Mouse (Mus musculus): ENCODE results near the gene Uvrag. TPM values are rescaled to one million over a fixed set of nuclear protein-coding genes. Genes with fewer than 3 reads are reported as not detected.

Gene Uvrag
- total and polyA plus RNA-seq, 3 experiments, result 15.0 to 19.5 TPM; not detected in 1

GRCm38 (mm10) chr7:99153686-99154202, 12.8 kb upstream of the Uvrag start:
- Histone ChIP-seq H3K27ac (ENCODE audit: control insufficient read depth, low read depth, low read length) (no peak overlapping the region), H3K4me3 (ENCODE audit: control insufficient read depth in 1 of 2, insufficient read depth in 1 of 2, low read depth in 2 of 2, low read length in 2 of 2) (no peak overlapping the region), H3K9me3 (replicated peaks; ENCODE audit: insufficient read depth, low read length) (no peaks in the 10 kb centered on the region), H3K4me1 (ENCODE audit: control insufficient read depth in 1 of 2, insufficient read depth in 2 of 2, low read length in 2 of 2) (peaks cover 1 to 8% of the 10 kb centered on the region in 2 experiments; a peak in 2 of 4 replicates), H3K9ac (ENCODE audit: control insufficient read depth, low read depth, low read length, poor library complexity, severe bottlenecking) (no peak overlapping the region), H3K79me2 (ENCODE audit: control insufficient read depth, insufficient read depth, low read length, poor library complexity) (no peaks in the 10 kb centered on the region), H3K36me3 (ENCODE audit: control insufficient read depth in 1 of 2, insufficient read depth in 2 of 2, low read length in 2 of 2) (0 out of 4 replicates have a peak, but pooled peaks cover 0 to 2% of the 10 kb centered on the region in 2 experiments), H3K27me3 (ENCODE audit: control insufficient read depth in 1 of 2, insufficient read depth in 2 of 2, low read length in 2 of 2) (no peaks in the 10 kb centered on the region)
- TF ChIP-seq ETS1 (IDR thresholded peaks at IDR 0.05; ENCODE audit: low read depth, low read length), result no peak
- TF ChIP-seq ZMIZ1 (IDR thresholded peaks at IDR 0.05; ENCODE audit: low read depth, low read length), result no peak
- no peak for TF ChIP-seq CTCF (IDR thresholded peaks at IDR 0.05 in 2 of 3, conservative IDR thresholded peaks at IDR 0.05 in 1 of 3; ENCODE audit: control insufficient read depth in 1 of 3, insufficient read depth in 1 of 3, low read depth in 2 of 3, low read length in 3 of 3, poor library complexity in 1 of 3, severe bottlenecking in 1 of 3)
- DNase-seq (ENCODE audit: low read depth, low spot score), result no peak

DNA sequence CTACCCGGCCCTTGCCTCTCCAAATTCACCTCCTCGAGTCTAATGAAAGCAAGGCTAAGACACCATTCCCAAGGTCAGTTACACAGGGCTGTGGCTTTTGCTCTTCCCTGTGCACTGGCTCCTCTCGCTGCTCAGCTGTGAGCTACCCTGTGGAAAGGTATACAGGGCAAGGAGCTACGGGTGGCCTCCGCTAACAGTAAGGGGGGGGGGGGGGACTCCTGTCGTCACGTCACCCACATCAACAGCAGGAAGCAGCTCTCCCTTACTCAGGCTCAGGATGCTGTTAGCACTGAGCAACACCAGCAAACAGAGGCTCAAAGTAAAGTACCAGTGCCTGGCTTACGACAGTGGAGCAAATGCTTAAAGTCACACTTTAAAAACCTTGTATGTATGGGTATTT, 11.8 kb upstream of the Uvrag start:
- TF ChIP-seq USF1 (IDR thresholded peaks at IDR 0.05; ENCODE audit: low read depth, low read length) (no peak), E2F4 (IDR thresholded peaks at IDR 0.05; ENCODE audit: borderline replicate concordance, low read depth, low read length) (no peak)
- no peaks in the 10 kb centered on the region for H3K79me2 ChIP-seq (ENCODE audit: control insufficient read depth, insufficient read depth, low read length, poor library complexity)
- H3K27ac ChIP-seq (ENCODE audit: control insufficient read depth, low read depth, low read length), result no peak overlapping the region
- H3K27me3 ChIP-seq (ENCODE audit: control insufficient read depth in 1 of 2, insufficient read depth in 2 of 2, low read length in 2 of 2), result no peaks in the 10 kb centered on the region
- no peak for DNase-seq (ENCODE audit: low read depth, low spot score)
- no peak overlapping the region for H3K4me3 ChIP-seq (ENCODE audit: control insufficient read depth in 1 of 2, insufficient read depth in 1 of 2, low read depth in 2 of 2, low read length in 2 of 2)
- H3K36me3 ChIP-seq (ENCODE audit: control insufficient read depth in 1 of 2, insufficient read depth in 2 of 2, low read length in 2 of 2), result 0 out of 4 replicates have a peak, but pooled peaks cover 0 to 2% of the 10 kb centered on the region in 2 experiments
- no peak overlapping the region for H3K9ac ChIP-seq (ENCODE audit: control insufficient read depth, low read depth, low read length, poor library complexity, severe bottlenecking)
- peaks cover 1 to 8% of the 10 kb centered on the region in 2 experiments; a peak in 2 of 4 replicates for H3K4me1 ChIP-seq (ENCODE audit: control insufficient read depth in 1 of 2, insufficient read depth in 2 of 2, low read length in 2 of 2)
- H3K9me3 ChIP-seq (replicated peaks; ENCODE audit: insufficient read depth, low read length), result no peaks in the 10 kb centered on the region

- H3K9me3 ChIP-seq (replicated peaks; ENCODE audit: insufficient read depth, low read length), result no peaks in the 10 kb centered on the region
- H3K4me3 ChIP-seq (ENCODE audit: control insufficient read depth in 1 of 2, insufficient read depth in 1 of 2, low read depth in 2 of 2, low read length in 2 of 2), result no peak overlapping the region
- H3K4me1 ChIP-seq (ENCODE audit: control insufficient read depth in 1 of 2, insufficient read depth in 2 of 2, low read length in 2 of 2), result peaks cover 1 to 8% of the 10 kb centered on the region in 2 experiments; a peak in 2 of 4 replicates
- H3K9ac ChIP-seq (ENCODE audit: control insufficient read depth, low read depth, low read length, poor library complexity, severe bottlenecking), result no peak overlapping the region
- H3K27me3 ChIP-seq (ENCODE audit: control insufficient read depth in 1 of 2, insufficient read depth in 2 of 2, low read length in 2 of 2), result no peaks in the 10 kb centered on the region
- H3K79me2 ChIP-seq (ENCODE audit: control insufficient read depth, insufficient read depth, low read length, poor library complexity), result no peaks in the 10 kb centered on the region
- H3K27ac ChIP-seq (ENCODE audit: control insufficient read depth, low read depth, low read length), result no peak overlapping the region
- H3K36me3 ChIP-seq (ENCODE audit: control insufficient read depth in 1 of 2, insufficient read depth in 2 of 2, low read length in 2 of 2), result 0 out of 4 replicates have a peak, but pooled peaks cover 0 to 2% of the 10 kb centered on the region in 2 experiments
- DNase-seq (ENCODE audit: low read depth, low spot score), result peak; percentile 95
- TF ChIP-seq HCFC1 (IDR thresholded peaks at IDR 0.05; ENCODE audit: low read depth, low read length) (peak; percentile 61; the same call in 1 of the 2 replicates), GATA1 (IDR thresholded peaks at IDR 0.05; ENCODE audit: low read depth, low read length) (peak; percentile 20; the same call in 1 of the 2 replicates), JUND (IDR thresholded peaks at IDR 0.05; ENCODE audit: low read depth, low read length) (peak; percentile 72; the same call in 1 of the 2 replicates), TCF12 (IDR thresholded peaks at IDR 0.05; ENCODE audit: low read depth, low read length) (peak; percentile 45; the same call in 1 of the 2 replicates), CHD1 (IDR thresholded peaks at IDR 0.05; ENCODE audit: low read depth, low read length) (no peak), E2F4 (IDR thresholded peaks at IDR 0.05; ENCODE audit: borderline replicate concordance, low read depth, low read length) (no peak), MAX (IDR thresholded peaks at IDR 0.05; ENCODE audit: low read length) (peak; percentile 33; the same call in 1 of the 2 replicates), MYC (IDR thresholded peaks at IDR 0.05; ENCODE audit: low read depth, low read length) (peak; percentile 81; the same call in 1 of the 2 replicates), POLR2A (IDR thresholded peaks at IDR 0.05; ENCODE audit: control insufficient read depth in 1 of 2, insufficient read depth in 1 of 2, low read depth in 1 of 2, low read length in 2 of 2, poor library complexity in 1 of 2) (no peak), CTCF (IDR thresholded peaks at IDR 0.05 in 2 of 3, conservative IDR thresholded peaks at IDR 0.05 in 1 of 3; ENCODE audit: control insufficient read depth in 1 of 3, insufficient read depth in 1 of 3, low read depth in 2 of 3, low read length in 3 of 3, poor library complexity in 1 of 3, severe bottlenecking in 1 of 3) (peak; percentile 84 to 97 (median 90)), RCOR1 (IDR thresholded peaks at IDR 0.05; ENCODE audit: low read depth, low read length) (no peak), GABPA (IDR thresholded peaks at IDR 0.05; ENCODE audit: low read depth, low read length) (no peak), UBTF (IDR thresholded peaks at IDR 0.05; ENCODE audit: borderline replicate concordance, insufficient read depth, low read depth, low read length) (no peak), TBP (IDR thresholded peaks at IDR 0.05; ENCODE audit: low read depth, low read length) (peak; percentile 40; the same call in 1 of the 2 replicates), ZC3H11A (IDR thresholded peaks at IDR 0.05; ENCODE audit: low read depth, low read length) (peak; percentile 56), RAD21 (IDR thresholded peaks at IDR 0.05; ENCODE audit: low read depth, low read length) (peak; percentile 62), TAL1 (IDR thresholded peaks at IDR 0.05; ENCODE audit: low read length) (no peak), POLR2AphosphoS5 (IDR thresholded peaks at IDR 0.05; ENCODE audit: borderline replicate concordance, low read depth, low read length) (no peak), BHLHE40 (IDR thresholded peaks at IDR 0.05; ENCODE audit: borderline replicate concordance, low read depth, low read length) (0 out of 2 replicates have a peak, but pooled peaks have one; percentile 42), SIN3A (IDR thresholded peaks at IDR 0.05; ENCODE audit: low read length) (peak; percentile 66), MYB (IDR thresholded peaks at IDR 0.05; ENCODE audit: low read depth, low read length) (no peak)
Observed at GRCm38 (mm10) chr7:99151342-99151741, 10.4 kb upstream of the Uvrag start.
